Mouse (Mus musculus): Measurements from ENCODE around the gene Hoxc11.

Gene Hoxc11

DNA sequence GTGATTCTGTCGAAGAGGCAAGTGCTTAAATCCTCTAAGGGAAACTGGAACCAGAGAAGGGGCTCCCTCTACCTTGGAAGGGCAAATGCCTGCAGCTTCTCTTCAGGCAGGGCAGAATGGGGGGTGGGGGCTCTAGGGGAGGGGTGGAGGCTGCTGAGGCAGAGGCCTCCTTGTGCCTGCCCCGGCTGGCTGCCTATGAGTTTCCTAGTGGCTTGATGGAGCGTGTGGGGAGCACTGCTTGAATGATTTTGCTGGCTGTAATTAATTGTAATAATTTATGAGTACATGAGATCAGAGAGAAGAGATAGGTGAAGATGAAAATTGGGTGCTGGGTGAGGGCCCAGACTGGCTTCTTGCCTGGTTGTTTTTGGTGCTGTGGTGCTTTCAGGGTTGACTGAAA, 30.7 kb downstream of the Hoxc11 start:
- DNase-seq = no peak

GRCm38 (mm10) chr15:102987124-102987833, 33.1 kb downstream of the Hoxc11 start:
- peak; percentile 95 for DNase-seq

DNA sequence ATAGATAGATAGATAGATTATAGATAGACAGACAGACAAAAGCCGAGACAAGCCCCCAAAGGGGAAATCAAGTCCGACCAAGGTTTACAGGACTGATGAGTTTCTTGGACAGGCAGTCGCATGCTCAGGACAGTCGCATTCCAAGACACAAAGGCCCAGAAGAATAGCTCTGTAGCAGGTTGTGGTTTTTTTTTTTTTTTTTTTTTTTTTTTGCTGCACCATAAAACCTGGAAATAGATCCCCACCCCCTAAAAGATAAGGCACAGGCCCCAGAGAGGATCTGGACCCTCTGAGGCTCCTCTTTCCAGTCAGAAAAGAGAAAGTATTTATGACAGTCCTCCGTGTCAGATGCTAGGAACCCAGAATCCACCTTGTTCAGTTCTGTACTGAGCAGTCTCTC, 33.9 kb downstream of the Hoxc11 start:
- DNase-seq = no peak

GRCm38 (mm10) chr15:102990461-102991397, 36.5 kb downstream of the Hoxc11 start, which contains the start of gene Hoxc8:
Hoxc8 (plus strand) TSS chr15:102990607.
- DNase-seq = no peak

DNA sequence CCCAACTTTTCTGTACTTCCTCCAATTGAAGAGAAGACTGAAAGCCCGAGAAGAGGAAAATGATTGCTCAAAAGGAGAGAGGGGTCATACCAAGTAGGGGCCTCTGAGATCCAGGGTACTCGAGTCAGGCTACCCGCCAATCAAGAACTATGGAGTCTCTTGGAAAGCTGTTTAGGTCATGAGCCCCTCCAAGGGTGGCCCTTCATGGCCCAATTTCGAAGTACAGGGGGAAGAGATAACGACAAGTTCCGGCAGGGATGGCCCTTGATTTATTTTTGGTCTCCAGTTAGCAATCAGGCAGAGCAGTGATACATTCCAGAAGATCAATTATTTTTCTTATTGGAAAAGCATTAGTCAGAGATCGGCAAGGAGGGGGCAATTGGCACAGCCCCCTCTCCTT, 37.6 kb downstream of the Hoxc11 start:
- DNase-seq = no peak

- DNase-seq = no peak
Observed at GRCm38 (mm10) chr15:102992206-102992605, 38.0 kb downstream of the Hoxc11 start.

- DNase-seq = no peak
Observed at GRCm38 (mm10) chr15:102992863-102993262, 38.6 kb downstream of the Hoxc11 start.

DNA sequence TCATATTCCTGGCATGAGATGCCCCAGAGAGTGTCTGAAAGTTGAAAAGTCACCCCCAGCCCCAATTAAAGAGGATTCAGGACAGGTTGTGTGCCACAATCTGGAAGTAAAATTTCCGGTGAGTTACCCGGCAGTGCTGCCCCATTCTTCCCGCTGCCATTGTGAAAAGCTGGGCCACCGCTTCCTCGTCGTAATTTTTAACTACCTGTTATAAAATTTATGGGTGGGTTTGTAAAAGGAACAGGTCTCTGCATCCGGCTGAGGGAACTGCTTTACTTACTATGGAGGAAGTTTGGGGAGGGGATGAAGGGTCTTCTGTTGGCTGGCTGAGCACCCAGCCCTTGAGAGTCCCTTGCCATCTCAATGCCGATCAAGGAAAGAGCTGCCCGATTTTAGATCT, 42.3 kb downstream of the Hoxc11 start:
- no peak for DNase-seq

GRCm38 (mm10) chr15:102997431-102997830, 43.2 kb downstream of the Hoxc11 start:
- DNase-seq = no peak

GRCm38 (mm10) chr15:102997939-102998355, 43.7 kb downstream of the Hoxc11 start, which contains the start of gene Hoxc6:
Hoxc6 (plus strand) TSS chr15:102998257.
- no peak for DNase-seq

DNA sequence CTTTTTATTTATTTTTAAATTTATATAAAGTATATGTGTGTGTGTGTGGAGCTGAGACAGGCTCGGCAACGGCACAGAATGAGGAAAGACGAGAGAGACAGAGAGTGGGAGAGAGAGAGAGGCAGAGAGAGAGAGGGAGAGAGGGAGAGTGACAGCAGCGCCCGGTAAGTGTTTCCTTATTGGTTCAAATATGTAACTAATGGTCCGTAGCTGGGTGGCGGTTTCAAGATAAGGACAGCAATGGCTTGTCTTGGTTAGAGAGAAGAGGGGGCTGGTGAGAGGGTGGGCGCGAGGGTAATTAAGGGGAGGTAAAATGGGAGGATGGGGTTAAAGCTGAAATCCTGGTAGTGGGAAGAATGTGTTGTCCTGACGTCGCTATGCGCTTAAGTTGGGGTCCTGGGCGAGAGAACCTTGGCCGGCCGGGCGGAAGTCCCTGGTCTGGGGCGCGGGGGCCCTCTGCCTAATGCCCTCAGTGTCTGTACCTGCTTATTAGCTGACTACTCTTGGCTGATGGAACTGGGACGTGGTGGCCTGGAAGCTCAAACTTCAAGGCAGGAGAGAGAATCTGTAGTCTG, 44.5 kb downstream of the Hoxc11 start:
- no peak for DNase-seq

- DNase-seq = peak; percentile 36
Observed at GRCm38 (mm10) chr15:102999183-102999831, 45.1 kb downstream of the Hoxc11 start.

DNA sequence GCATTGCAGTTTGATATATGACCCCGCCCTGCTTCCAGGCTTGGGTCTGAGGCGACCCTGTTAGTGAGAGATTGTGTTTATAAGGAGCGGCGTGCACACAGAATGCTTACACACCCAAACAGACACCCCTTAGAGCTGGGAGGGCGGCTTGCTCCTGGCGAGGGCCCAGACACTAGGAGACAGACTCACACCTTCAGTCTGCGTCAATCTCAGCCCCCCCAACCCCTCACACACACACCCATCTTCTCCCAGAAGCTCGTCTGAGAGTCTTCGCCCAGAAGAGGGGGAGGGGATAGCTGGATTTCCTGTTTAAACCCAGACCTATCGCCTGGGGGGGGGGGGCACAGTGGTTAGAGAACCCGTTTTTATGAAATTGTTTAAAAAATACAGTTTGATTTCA, 45.7 kb downstream of the Hoxc11 start:
- no peak for DNase-seq

DNA sequence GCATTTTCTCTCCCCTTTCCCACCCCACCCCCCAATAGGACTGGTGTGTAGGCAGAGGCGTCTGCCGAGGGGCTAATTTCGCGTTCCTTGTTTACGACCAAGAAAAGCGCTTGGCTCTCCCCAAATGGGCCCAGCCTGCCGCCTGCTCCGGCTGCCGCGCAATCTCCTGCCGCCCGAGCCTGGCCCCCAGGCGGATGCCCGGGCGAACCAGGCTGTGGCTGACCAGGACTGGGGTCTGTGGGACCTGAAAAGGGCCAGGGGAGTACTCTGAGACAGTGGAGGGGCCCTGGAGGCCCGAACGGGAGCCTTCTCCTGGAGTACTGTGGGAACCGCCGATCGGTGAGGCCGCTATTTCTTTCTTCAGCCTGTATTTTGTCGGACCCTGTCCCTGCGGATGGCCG, 46.3 kb downstream of the Hoxc11 start:
- DNase-seq = no peak

DNA sequence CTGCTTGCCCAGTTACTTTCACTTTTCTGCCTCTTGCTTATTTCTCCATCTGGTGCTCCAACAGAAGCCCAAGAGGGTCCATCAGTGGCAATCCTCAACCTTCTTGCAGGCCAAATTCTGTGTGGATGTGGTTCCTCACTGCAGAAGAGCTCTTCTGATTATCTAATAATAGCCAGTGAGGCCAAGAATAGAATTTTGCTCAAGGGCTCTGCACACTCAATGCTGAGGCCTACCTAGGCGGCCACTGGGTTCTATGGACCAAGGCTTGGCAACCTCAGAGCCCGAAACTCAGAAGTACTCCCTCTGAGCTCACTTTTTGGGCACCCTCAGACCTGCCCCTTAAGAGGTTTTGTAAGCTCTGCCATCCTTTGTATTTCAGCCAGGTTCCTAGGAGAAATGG, 47.1 kb downstream of the Hoxc11 start:
- DNase-seq = no peak

DNA sequence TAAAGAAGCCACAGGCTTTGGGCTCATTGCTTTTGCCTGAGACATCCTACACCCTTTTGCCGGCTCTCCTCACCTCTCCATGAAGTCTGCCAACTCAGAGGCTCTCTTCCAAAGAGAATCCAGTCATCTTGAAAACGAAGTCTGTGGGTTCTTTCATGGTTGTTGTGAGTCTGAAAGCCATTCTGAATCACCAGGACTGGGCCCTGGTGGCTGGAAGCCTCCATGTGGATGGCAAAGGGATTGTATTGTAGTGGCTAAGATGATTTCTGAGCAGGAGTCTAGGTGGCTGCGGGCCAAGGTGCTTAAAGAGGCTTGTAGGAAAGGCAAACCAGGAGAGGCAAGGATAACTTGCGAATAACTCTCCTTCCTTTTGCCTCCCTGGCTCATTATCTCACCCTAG, 47.9 kb downstream of the Hoxc11 start:
- DNase-seq = no peak

DNA sequence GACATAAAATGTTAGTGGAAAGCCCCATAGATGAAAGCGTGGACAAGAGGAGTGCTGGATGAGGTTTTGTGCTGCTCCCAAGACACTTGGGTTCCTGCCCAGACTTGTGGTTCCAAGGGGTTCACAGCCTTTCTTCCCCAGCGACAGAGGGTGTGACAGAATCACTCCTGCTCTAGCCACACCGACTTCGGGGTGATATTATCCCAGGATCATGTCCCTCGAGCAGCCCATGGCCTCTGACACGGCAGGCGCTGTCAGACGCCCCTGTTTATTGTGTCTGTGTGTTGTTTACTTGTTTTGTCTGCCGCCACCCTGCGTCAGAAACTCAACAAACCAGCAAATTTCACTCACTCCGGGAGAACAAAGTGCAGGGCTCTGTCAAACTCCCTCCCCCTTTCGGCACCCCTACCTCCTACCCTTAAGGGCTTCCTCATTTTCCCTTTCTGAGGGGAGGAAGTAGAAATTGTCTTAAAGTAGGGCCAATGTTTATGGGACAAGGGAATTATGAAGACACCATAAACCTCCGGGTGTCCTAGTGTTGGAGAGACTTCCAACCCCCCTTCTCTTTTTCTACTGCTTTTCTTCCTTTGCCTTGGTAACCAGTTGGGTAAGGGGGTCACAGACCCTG, 48.7 kb downstream of the Hoxc11 start:
- DNase-seq = no peak

- no peak for DNase-seq
Observed at GRCm38 (mm10) chr15:103005308-103005707, 51.1 kb downstream of the Hoxc11 start.

DNA sequence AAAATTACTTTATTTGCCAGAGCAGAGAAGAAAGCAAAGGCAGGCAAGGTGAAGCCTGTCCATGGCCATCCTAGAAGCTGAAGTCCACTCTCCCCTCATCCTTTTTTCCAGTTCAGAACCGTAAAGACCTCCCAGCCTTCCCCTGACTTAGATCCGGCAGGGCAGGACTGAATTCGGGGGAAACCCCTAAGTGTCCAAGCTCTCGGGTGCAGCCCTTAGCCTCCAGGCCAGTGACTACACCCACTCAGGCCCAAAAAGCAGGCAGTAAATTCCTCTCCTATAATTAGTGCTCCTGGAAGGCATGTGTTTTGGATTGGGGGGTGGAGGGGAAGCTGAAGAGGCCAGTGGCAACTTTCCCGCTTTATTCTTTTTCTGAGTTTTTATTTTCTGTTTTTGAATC, 51.6 kb downstream of the Hoxc11 start:
- no peak for DNase-seq

DNA sequence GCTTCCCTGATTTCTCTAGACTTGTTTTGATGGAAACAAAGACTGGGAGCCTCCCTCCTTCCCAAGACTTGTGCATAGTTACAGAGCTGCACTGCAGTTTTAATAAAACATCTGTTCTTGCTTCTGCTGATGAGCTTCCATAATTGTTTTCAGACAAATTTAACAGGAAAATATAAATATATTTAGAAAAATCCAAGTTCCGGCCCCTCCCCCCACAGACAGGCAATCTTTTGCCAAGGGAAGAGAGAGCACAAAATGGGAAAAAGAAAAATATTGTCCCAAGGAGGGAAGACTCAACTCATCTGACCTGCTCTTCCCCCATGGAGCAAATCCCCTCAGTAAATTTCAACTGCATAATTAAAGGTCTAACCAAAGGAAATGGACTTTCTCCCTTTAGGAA, 52.1 kb downstream of the Hoxc11 start:
- no peak for DNase-seq
